Mouse (Mus musculus): ENCODE measurements around the gene 1700011L22Rik.
A peak's percentile ranks its signal among the peaks of the same experiment; 100 is the strongest.

- no peak for TF ChIP-seq GATA1 (IDR thresholded peaks at IDR 0.05; ENCODE audit: borderline replicate concordance, low read length)
- TF ChIP-seq FLI1 (IDR thresholded peaks at IDR 0.05; ENCODE audit: low read length): peak; percentile 46; the same call in 1 of the 2 replicates
Measured at GRCm38 (mm10) chr8:79294610-79295275, 46.4 kb upstream of the 1700011L22Rik start, which contains the start of gene Mmaa.
